Mouse (Mus musculus) lung, embryonic 14.5 days (tissue): ENCODE data around the gene Mrps33. TPM values are rescaled to one million over a fixed set of nuclear protein-coding genes. Genes with fewer than 3 reads are reported as not detected.
A peak's percentile ranks its signal among the peaks of the same experiment; 100 is the strongest.

Experiments
- ATAC-seq: fragments of 200-750 bp; cut with Nextera tagmentation; 2 replicates; pipeline ENCODE4 v1.8.0; 2017; ENCODE audit warnings: mild to moderate bottlenecking, moderate TSS enrichment, moderate library complexity; ENCODE audit not compliant: insufficient read depth
- DNase-seq: peaks from one replicate; pipeline ENCODE4 v3.0.0-alpha.2; 2015
- H3K27ac ChIP-seq: fragments of 300-500 bp; sonication (generic); 2 replicates; pipeline ENCODE4 v1.5.1; 2014; ENCODE audit warnings: low read depth, mild to moderate bottlenecking, moderate library complexity
- H3K27me3 ChIP-seq: fragments of 300-500 bp; sonication (generic); 2 replicates; pipeline ENCODE4 v1.6.1; 2014; ENCODE audit warnings: low read length, control low read depth; ENCODE audit not compliant: insufficient read depth
- H3K36me3 ChIP-seq: fragments of 300-500 bp; sonication (generic); 2 replicates; pipeline ENCODE4 v1.6.1; 2014; ENCODE audit warnings: control low read depth; ENCODE audit not compliant: insufficient read depth
- H3K4me1 ChIP-seq: fragments of 300-500 bp; sonication (generic); 2 replicates; pipeline ENCODE4 v1.6.1; 2014; ENCODE audit warnings: antibody characterized with exemption, control low read depth; ENCODE audit not compliant: insufficient read depth
- H3K4me2 ChIP-seq: fragments of 300-500 bp; sonication (generic); 2 replicates; pipeline ENCODE4 v1.6.1; 2014; ENCODE audit warnings: mild to moderate bottlenecking
- H3K4me3 ChIP-seq: fragments of 300-500 bp; sonication (generic); 2 replicates; pipeline ENCODE4 v1.5.1; 2014; ENCODE audit warnings: low read depth, low read length
- H3K9ac ChIP-seq: fragments of 300-500 bp; sonication (generic); 2 replicates; pipeline ENCODE4 v1.6.1; 2014
- H3K9me3 ChIP-seq: fragments of 300-500 bp; sonication (generic); 2 replicates; pipeline ENCODE4 v1.6.1; 2016; ENCODE audit warnings: low read depth, low read length, control low read depth
- CTCF ChIP-seq: IDR thresholded peaks from 2 replicates; pipeline ENCODE4 v1.5.1; 2016; ENCODE audit warnings: antibody characterized with exemption, low read depth
- WGBS: fragments of 180-500 bp; shearing (Covaris S2); extraction: QIAGEN DNeasy Blood & Tissue Kit; methylation state at CpG from one replicate; pipeline ENCODE4 v1.1.7; 2014; 5-methylcytosine and 5-hydroxymethylcytosine counted together
- polyA plus RNA-seq: library from polyadenylated mRNA; unstranded; fragments of >200 nt; fragmentation: Nextera tagmentation; extraction: Ambion mirVana; gene quantifications from 2 replicates; pipeline ENCODE4 v1.2.1, GENCODE M21; 2014

Gene Mrps33
- polyA plus RNA-seq, 1 experiment from 2014 or later: 195 TPM

DNA sequence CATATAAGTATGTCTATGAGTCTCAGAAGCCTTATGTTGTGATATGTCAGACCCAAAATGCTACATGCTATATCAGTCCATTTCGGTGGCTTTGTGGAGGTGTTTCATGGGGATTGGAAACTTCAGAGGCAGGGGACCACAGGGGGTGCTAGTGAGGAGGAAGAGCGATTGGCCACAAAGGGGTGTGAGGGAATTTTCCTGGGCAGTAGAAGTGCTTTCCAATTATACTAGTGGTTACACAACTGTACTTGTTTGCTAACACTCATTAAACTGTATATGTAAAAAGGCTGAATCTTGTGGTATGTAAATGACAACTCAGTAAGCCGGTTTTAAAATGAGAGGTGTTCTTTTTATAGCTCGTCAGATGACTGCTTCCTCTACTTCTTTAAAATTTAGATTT is 8.1 kb upstream of the Mrps33 start:
- H3K27ac ChIP-seq: no peak overlapping the region
- no peak for DNase-seq
- H3K4me2 ChIP-seq: no peak overlapping the region
- H3K36me3 ChIP-seq: no peaks in the 10 kb centered on the region
- no peak for ATAC-seq
- no peaks in the 10 kb centered on the region for H3K4me1 ChIP-seq
- H3K27me3 ChIP-seq: no peaks in the 10 kb centered on the region
- 0 out of 2 replicates have a peak, but pooled peaks have one; percentile 7 for TF ChIP-seq CTCF
- H3K9me3 ChIP-seq: no peaks in the 10 kb centered on the region
- H3K9ac ChIP-seq: no peak overlapping the region
- H3K4me3 ChIP-seq: no peak overlapping the region
- WGBS: 44% methylated on average over 4 of the region's 4 CpGs

DNA sequence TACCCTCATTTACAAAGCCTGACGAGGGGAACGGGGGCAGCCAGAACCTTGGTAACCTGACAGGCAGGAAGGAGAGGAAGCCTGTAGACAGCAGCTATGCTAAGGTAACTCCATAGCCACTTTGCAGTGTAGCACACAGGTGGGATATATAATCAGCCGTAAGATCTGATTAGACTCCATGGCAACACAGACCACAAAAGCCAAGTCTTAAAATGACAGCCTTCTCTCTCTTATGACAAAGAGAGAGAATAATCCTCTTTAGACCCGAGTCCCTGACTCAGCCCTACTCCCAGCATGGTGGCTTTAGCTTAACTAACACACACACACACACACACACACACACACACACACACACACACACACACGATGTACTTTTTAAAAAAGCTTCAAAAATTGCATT is 2.3 kb downstream of the Mrps33 start:
- H3K27me3 ChIP-seq: no peaks in the 10 kb centered on the region
- no peak overlapping the region for H3K4me3 ChIP-seq
- DNase-seq (no peak), ATAC-seq (no peak)
- no peak for TF ChIP-seq CTCF
- WGBS: 80% methylated on average over 5 of the region's 5 CpGs
- no peak overlapping the region for H3K4me2 ChIP-seq
- H3K9ac ChIP-seq: no peak overlapping the region
- H3K4me1 ChIP-seq: no peaks in the 10 kb centered on the region
- 0 out of 2 replicates have a peak, but pooled peaks cover 5% of the 10 kb centered on the region for H3K36me3 ChIP-seq
- no peaks in the 10 kb centered on the region for H3K9me3 ChIP-seq
- no peak overlapping the region for H3K27ac ChIP-seq

DNA sequence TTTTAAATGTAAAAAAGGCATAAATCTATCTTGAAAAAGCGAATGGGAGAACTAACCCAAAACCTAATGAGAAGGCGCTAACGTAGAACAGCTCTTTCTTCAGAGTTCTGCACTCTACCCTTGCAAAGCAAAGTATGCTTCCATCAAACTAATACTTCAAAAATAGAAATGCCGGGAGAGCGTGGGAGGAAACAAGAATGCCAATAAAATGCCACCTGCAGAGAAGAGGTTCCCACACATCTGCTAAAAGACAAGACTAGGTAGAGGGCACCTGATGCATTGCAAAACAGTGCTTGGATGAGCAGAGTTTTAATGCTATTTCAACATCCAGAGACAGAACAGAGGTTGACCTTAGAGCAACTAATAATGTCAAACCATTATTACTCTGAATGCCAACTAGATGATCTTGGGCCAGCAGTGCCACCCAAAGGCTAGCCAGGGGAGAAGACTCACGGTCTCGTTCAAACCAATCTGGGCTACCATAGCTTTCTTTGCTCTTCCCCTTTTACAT is 3.7 kb downstream of the Mrps33 start:
- no peak overlapping the region for H3K4me2 ChIP-seq
- H3K4me1 ChIP-seq: no peaks in the 10 kb centered on the region
- no peak overlapping the region for H3K27ac ChIP-seq
- no peak overlapping the region for H3K9ac ChIP-seq
- TF ChIP-seq CTCF: no peak
- ATAC-seq: no peak
- no peak overlapping the region for H3K4me3 ChIP-seq
- peaks cover 9% of the 10 kb centered on the region; the same call in 1 of the 2 replicates for H3K36me3 ChIP-seq
- no peak for DNase-seq
- 92% methylated on average over 7 of the region's 7 CpGs for WGBS
- no peaks in the 10 kb centered on the region for H3K27me3 ChIP-seq
- no peaks in the 10 kb centered on the region for H3K9me3 ChIP-seq

DNA sequence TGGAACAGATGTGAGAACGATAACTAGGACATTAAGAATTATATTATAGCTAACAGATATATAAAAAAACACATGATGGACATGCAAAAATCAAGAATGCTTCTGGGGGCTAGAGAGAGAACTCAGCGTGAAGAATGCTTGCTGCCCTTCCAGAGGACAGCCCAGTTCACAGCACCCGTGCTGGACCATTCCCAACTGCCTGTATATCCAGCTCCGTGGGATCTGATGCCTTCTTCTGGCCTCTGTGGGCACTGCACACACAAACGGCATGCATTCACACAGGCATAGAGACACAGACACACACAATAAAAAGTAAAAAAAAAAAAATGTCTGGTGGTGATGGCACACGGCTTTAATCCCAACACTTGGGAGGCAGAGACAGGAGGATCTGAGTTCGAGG is 4.5 kb downstream of the Mrps33 start:
- no peak for TF ChIP-seq CTCF
- DNase-seq: no peak
- no peaks in the 10 kb centered on the region for H3K9me3 ChIP-seq
- H3K27ac ChIP-seq: no peak overlapping the region
- no peak overlapping the region for H3K9ac ChIP-seq
- no peak overlapping the region for H3K4me2 ChIP-seq
- no peaks in the 10 kb centered on the region for H3K4me1 ChIP-seq
- H3K36me3 ChIP-seq: peaks cover 12% of the 10 kb centered on the region
- no peaks in the 10 kb centered on the region for H3K27me3 ChIP-seq
- WGBS: 95% methylated on average over 7 of the region's 7 CpGs
- H3K4me3 ChIP-seq: no peak overlapping the region
- ATAC-seq: no peak

DNA sequence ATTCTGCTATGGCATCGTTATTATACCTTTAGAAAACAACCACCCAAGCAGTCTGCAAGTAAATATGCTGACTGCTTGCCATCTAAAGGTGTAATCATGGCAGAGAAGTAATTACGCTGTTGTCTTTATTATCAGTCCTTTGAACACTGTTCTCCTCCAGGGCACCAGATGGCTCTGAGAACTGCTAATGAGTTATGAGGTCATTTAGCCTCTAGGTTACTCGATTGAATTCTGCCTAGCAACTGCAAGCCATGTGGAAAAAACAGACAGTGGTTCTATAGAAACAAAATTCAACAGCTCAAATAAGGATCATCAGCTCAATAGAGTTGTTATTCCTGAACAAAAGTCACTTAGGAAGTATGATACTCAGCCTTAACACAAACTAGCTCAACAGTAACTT is 4.9 kb downstream of the Mrps33 start:
- no peaks in the 10 kb centered on the region for H3K9me3 ChIP-seq
- H3K27ac ChIP-seq: no peak overlapping the region
- H3K9ac ChIP-seq: no peak overlapping the region
- no peaks in the 10 kb centered on the region for H3K4me1 ChIP-seq
- ATAC-seq (no peak), DNase-seq (no peak)
- H3K27me3 ChIP-seq: no peaks in the 10 kb centered on the region
- H3K4me2 ChIP-seq: no peak overlapping the region
- TF ChIP-seq CTCF: no peak
- WGBS: 86% methylated on average over 3 of the region's 3 CpGs
- peaks cover 16% of the 10 kb centered on the region for H3K36me3 ChIP-seq
- H3K4me3 ChIP-seq: no peak overlapping the region

DNA sequence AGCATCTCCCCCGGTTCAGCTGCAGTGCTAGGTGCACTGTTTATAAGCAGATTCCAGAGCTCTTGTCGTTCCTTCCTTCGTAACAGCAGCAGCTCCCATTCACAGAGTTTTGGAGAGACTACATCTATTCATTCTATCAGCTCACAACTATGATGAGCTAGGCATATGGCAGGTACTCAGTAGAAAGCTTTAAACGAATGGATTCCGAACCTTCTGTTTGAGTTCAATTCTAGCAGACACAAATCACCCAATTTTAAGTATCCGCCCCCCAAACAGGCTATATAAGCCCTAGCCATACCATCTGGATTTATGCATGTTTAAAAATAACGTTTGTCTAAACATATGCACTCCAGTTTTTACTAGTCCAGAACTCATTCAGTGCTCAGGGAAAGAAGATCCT is 9.8 kb downstream of the Mrps33 start:
- TF ChIP-seq CTCF: no peak
- 93% methylated on average over 7 of the region's 7 CpGs for WGBS
- Histone ChIP-seq H3K36me3 (peaks cover 25% of the 10 kb centered on the region), H3K4me2 (no peak overlapping the region), H3K4me1 (no peaks in the 10 kb centered on the region), H3K9me3 (no peaks in the 10 kb centered on the region), H3K27me3 (no peaks in the 10 kb centered on the region), H3K4me3 (no peak overlapping the region), H3K27ac (no peak overlapping the region), H3K9ac (no peak overlapping the region)
- no peak for DNase-seq
- ATAC-seq: no peak

DNA sequence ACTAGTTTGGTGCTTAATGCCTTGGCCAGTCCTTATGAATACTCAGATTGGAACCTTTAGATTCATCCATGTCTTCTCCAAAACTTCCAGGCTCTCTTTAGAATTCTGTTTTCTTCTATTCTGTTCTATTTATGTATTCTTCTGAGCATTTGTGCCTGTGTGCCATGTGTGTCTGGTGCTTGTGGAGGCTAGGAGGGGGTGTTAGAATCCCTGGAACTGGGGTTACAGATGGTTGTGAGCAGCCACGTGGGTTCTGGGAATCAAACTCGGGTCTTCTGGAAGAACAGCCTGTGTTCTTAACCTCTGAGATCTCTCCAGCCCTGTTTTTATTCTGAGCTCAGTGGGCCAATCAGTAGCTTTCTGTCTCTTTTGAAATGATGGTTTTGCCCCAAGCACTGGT is 13.7 kb downstream of the Mrps33 start:
- Histone ChIP-seq H3K36me3 (peaks cover 16% of the 10 kb centered on the region), H3K9me3 (no peaks in the 10 kb centered on the region), H3K27ac (no peak overlapping the region), H3K9ac (no peak overlapping the region), H3K4me2 (no peak overlapping the region), H3K27me3 (no peaks in the 10 kb centered on the region), H3K4me3 (no peak overlapping the region), H3K4me1 (no peaks in the 10 kb centered on the region)
- DNase-seq (no peak), ATAC-seq (no peak)
- no peak for TF ChIP-seq CTCF
- 70% methylated on average over 2 of the region's 2 CpGs for WGBS

DNA sequence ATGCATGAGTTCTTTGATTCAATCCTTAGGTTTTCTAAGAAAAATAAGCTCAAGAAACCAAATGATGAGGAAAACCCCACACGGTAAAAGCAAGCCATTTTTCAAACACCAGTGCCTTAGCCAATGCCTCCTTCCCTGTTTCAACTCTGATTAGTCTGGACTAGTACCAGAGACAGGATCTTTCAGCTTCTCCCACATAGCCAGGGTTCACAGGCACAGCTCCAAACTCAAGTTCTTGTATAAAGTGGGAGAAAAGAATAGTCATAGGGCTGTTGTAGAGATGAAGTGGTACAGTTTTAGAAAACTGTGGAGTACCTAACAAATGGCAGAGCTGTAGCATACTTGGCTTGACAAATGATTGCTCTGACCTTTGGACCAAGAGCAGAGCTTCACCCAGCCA is 14.6 kb downstream of the Mrps33 start:
- no peak for DNase-seq
- no peak overlapping the region for H3K27ac ChIP-seq
- no peaks in the 10 kb centered on the region for H3K4me1 ChIP-seq
- H3K36me3 ChIP-seq: peaks cover 11% of the 10 kb centered on the region
- no peak for TF ChIP-seq CTCF
- H3K4me2 ChIP-seq: no peak overlapping the region
- no peaks in the 10 kb centered on the region for H3K27me3 ChIP-seq
- H3K9me3 ChIP-seq: no peaks in the 10 kb centered on the region
- no peak for ATAC-seq
- H3K9ac ChIP-seq: no peak overlapping the region
- H3K4me3 ChIP-seq: no peak overlapping the region
- 79% methylated on average over 1 of the region's 1 CpGs for WGBS
